Mouse (Mus musculus) neural tube, postnatal 0 days (tissue): Measurements from ENCODE around the gene Pmpca. TPM values are rescaled to one million over a fixed set of nuclear protein-coding genes. Genes with fewer than 3 reads are reported as not detected.

Experiments used
- polyA plus RNA-seq: library from polyadenylated mRNA; unstranded; fragments of >200 nt; fragmentation: Nextera tagmentation; extraction: Ambion mirVana; gene quantifications from 2 replicates; pipeline ENCODE4 v1.2.1, GENCODE M21; 2015

The Pmpca gene
- polyA plus RNA-seq, result 82.0 and 91.0 TPM in 2 replicates

GRCm38 (mm10) chr2:26389154-26389690 lies at the start of gene Pmpca, which contains the start of gene Entr1:
Gene Pmpca (plus strand): TSS chr2:26389339.
Gene Entr1 (minus strand): TSS chr2:26389316.

GRCm38 (mm10) chr2:26351358-26352290 lies 37.5 kb upstream of the Pmpca start, which contains the start of gene Dnlz:
Gene Dnlz (minus strand): TSS chr2:26352110.

DNA sequence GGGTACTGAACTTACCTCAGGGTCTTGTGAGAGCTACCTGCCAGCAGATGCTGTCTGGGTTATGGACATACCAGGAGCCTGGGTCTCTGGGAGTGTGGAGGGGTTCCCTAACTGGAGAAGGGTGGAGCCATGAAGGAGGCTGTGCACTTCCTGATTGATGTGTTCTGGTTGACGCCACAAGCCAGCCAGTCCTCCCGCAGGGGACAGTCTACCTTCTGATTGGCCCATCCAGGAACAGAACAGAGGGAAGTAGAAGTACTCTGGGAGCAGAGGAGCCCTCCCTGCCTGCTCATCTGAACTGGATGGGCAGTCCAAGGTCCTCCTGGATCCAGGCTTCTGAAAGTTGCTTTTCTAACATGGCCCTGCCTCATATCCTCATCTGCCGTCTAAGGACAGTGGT lies 28.4 kb upstream of the Pmpca start, which contains the start of gene Card9:
TSS of gene Card9 (minus strand) at position 147 of the 400 bp plus-strand sequence.

GRCm38 (mm10) chr2:26380131-26380771 lies 8.9 kb upstream of the Pmpca start, which contains the start of gene Snapc4:
Gene Snapc4 (minus strand): TSS chr2:26380653.

DNA sequence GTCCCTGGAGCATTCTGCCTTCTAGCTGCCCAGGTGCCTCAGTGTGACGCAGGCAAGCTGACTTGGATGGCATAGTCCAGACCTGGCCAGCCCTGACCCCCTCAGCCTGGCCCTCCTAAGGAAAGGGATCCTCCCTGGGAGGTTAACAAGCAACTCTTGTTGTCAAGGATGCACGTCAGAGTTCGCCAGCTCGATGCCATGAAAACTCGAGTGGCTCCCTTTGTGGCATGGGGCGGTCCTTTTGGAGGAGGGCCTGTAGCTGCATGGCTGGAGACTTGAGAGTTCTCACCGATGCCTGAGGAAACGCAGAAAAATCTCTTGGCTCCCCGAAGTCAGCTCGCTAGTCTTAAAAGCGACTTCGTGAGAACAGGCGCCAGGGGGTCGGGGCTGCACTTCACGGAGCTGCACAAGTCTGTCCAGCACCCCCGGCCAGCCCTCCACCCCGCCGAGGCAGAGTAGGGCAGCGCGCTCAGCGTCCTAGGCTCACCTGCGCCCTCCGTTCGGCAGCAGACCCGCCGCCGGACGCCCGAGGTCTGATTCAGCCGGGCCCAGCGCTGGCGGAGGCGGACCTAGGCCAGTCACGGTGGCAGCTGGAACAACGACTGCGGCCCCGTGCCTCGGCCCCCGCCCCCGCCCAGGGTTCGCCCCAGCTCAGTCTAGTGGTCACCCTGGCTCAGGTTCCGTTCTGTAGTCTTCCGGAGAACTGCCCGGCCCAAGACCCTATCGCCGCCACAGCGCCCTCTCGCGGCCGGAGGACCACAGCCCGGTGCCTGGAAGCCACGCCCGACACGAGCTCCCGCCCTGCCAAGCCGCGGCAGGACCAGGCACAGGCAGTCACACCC lies 19.6 kb downstream of the Pmpca start, which contains the start of gene Inpp5e:
TSS of gene Inpp5e (minus strand) at position 689 of the 842 bp plus-strand sequence.

GRCm38 (mm10) chr2:26444946-26445665 lies 56.0 kb downstream of the Pmpca start, which contains the start of gene Sec16a:
Gene Sec16a (minus strand): TSS chr2:26445216.

Other genes with a start within 250 kb of the Pmpca start
- gene Lhx3, start 181.1 kb upstream of the Pmpca start, polyA plus RNA-seq, result 3.8 and 5.2 TPM in 2 replicates
- gene Qsox2, start 151.8 kb upstream of the Pmpca start, polyA plus RNA-seq, result 12.2 and 13.2 TPM in 2 replicates
- 0.10 and 0.18 TPM in 2 replicates for gene Ccdc187, start 94.8 kb upstream of the Pmpca start, polyA plus RNA-seq
- gene Gpsm1, start 73.8 kb upstream of the Pmpca start, polyA plus RNA-seq, result 114 and 134 TPM in 2 replicates
- 28.5 and 29.0 TPM in 2 replicates for gene Dnlz, start 37.2 kb upstream of the Pmpca start, polyA plus RNA-seq
- 1.5 and 2.4 TPM in 2 replicates for gene Card9, start 28.4 kb upstream of the Pmpca start, polyA plus RNA-seq
- gene Snapc4, start 8.7 kb upstream of the Pmpca start, polyA plus RNA-seq, result 22.5 and 33.1 TPM in 2 replicates
- gene Entr1, start within 50 bp of the Pmpca start, polyA plus RNA-seq, result 131 and 145 TPM in 2 replicates
- 16.3 and 18.7 TPM in 2 replicates for gene Inpp5e, start 19.9 kb downstream of the Pmpca start, polyA plus RNA-seq
- gene Sec16a, start 55.9 kb downstream of the Pmpca start, polyA plus RNA-seq, result 11.5 and 12.7 TPM in 2 replicates
- 9.1 and 10.9 TPM in 2 replicates for gene Notch1, start 127.3 kb downstream of the Pmpca start, polyA plus RNA-seq
- gene Egfl7, start 190.7 kb downstream of the Pmpca start, polyA plus RNA-seq, result 68.9 and 76.0 TPM in 2 replicates
- gene Gm20532, start 197.3 kb downstream of the Pmpca start, polyA plus RNA-seq, result not detected in 2 replicates
- gene Agpat2, start 215.1 kb downstream of the Pmpca start, polyA plus RNA-seq, result 8.2 and 8.4 TPM in 2 replicates
- gene Fam69b, start 239.1 kb downstream of the Pmpca start, polyA plus RNA-seq, result 148 and 150 TPM in 2 replicates